Mouse (Mus musculus) hindbrain, embryonic 13.5 days (tissue): ENCODE data around the gene Cstf3. TPM values are rescaled to one million over a fixed set of nuclear protein-coding genes. Genes with fewer than 3 reads are reported as not detected.

Experiments used
- ATAC-seq: fragments of 200-750 bp; cut with Nextera tagmentation; 2 replicates; pipeline ENCODE4 v1.8.0; 2017; ENCODE audit warnings: moderate TSS enrichment; ENCODE audit not compliant: low FRiP score
- H3K27ac ChIP-seq: fragments of 300-500 bp; sonication (generic); 2 replicates; pipeline ENCODE4 v1.5.1; 2015; ENCODE audit warnings: inconsistent platforms, mild to moderate bottlenecking, moderate library complexity
- H3K27me3 ChIP-seq: fragments of 300-500 bp; sonication (generic); 2 replicates; pipeline ENCODE4 v1.6.1; 2015; ENCODE audit warnings: mild to moderate bottlenecking, inconsistent platforms
- H3K36me3 ChIP-seq: fragments of 300-500 bp; sonication (generic); 2 replicates; pipeline ENCODE4 v1.6.1; 2015; ENCODE audit warnings: mild to moderate bottlenecking, inconsistent platforms
- H3K4me1 ChIP-seq: fragments of 300-500 bp; sonication (generic); replicated peaks from 2 replicates; pipeline ENCODE4 v1.6.1; 2015; ENCODE audit warnings: inconsistent platforms
- H3K4me2 ChIP-seq: fragments of 300-500 bp; sonication (generic); 2 replicates; pipeline ENCODE4 v1.6.1; 2015; ENCODE audit warnings: inconsistent platforms, mild to moderate bottlenecking, moderate library complexity
- H3K4me3 ChIP-seq: fragments of 300-500 bp; sonication (generic); 2 replicates; pipeline ENCODE4 v1.5.1; 2015; ENCODE audit warnings: mild to moderate bottlenecking, inconsistent platforms
- H3K9ac ChIP-seq: fragments of 300-500 bp; sonication (generic); 2 replicates; pipeline ENCODE4 v1.6.1; 2015; ENCODE audit warnings: mild to moderate bottlenecking, inconsistent platforms
- H3K9me3 ChIP-seq: fragments of 300-500 bp; sonication (generic); 2 replicates; pipeline ENCODE4 v1.6.1; 2016; ENCODE audit warnings: inconsistent platforms
- WGBS: fragments of 180-500 bp; shearing (Covaris S2); methylation state at CpG from one replicate; pipeline ENCODE4 v1.1.7; 2015; 5-methylcytosine and 5-hydroxymethylcytosine counted together
- polyA plus RNA-seq: library from polyadenylated mRNA; unstranded; fragments of >200 nt; fragmentation: Nextera tagmentation; extraction: Ambion mirVana; gene quantifications from 2 replicates; pipeline ENCODE4 v1.2.1, GENCODE M21; 2015

Cstf3 gene
- polyA plus RNA-seq, 1 experiment from 2014 or later: 106 TPM

GRCm38 (mm10) chr2:104578836-104579604 is 11.3 kb upstream of the Cstf3 start:
- no peak overlapping the region for H3K4me3 ChIP-seq
- no peak for ATAC-seq
- 81% methylated on average over 5 of the region's 5 CpGs for whole genome bisulfite sequencing
- H3K27ac ChIP-seq: no peak overlapping the region
- H3K9ac ChIP-seq: no peak overlapping the region
- no peaks in the 10 kb centered on the region for H3K27me3 ChIP-seq
- H3K4me1 ChIP-seq: no peaks in the 10 kb centered on the region
- no peaks in the 10 kb centered on the region for H3K9me3 ChIP-seq
- no peaks in the 10 kb centered on the region for H3K36me3 ChIP-seq
- H3K4me2 ChIP-seq: no peak overlapping the region

GRCm38 (mm10) chr2:104579784-104580446 is 10.4 kb upstream of the Cstf3 start:
- Histone ChIP-seq H3K4me3 (no peak overlapping the region), H3K36me3 (no peaks in the 10 kb centered on the region), H3K4me1 (no peaks in the 10 kb centered on the region), H3K27me3 (no peaks in the 10 kb centered on the region), H3K27ac (no peak overlapping the region), H3K4me2 (no peak overlapping the region), H3K9ac (no peak overlapping the region), H3K9me3 (no peaks in the 10 kb centered on the region)
- 85% methylated on average over 7 of the region's 7 CpGs for WGBS
- ATAC-seq: no peak

- H3K27ac ChIP-seq: no peak overlapping the region
- WGBS: 71% methylated on average over 9 of the region's 9 CpGs
- H3K27me3 ChIP-seq: no peaks in the 10 kb centered on the region
- H3K9me3 ChIP-seq: no peaks in the 10 kb centered on the region
- ATAC-seq: no peak
- H3K9ac ChIP-seq: no peak overlapping the region
- no peaks in the 10 kb centered on the region for H3K4me1 ChIP-seq
- H3K36me3 ChIP-seq: no peaks in the 10 kb centered on the region
- no peak overlapping the region for H3K4me2 ChIP-seq
- H3K4me3 ChIP-seq: no peak overlapping the region
Measured at GRCm38 (mm10) chr2:104581281-104581879, 8.9 kb upstream of the Cstf3 start.

GRCm38 (mm10) chr2:104583032-104583431 is 7.3 kb upstream of the Cstf3 start:
- Histone ChIP-seq H3K27me3 (no peaks in the 10 kb centered on the region), H3K27ac (no peak overlapping the region), H3K9ac (no peak overlapping the region), H3K4me3 (no peak overlapping the region), H3K9me3 (no peaks in the 10 kb centered on the region), H3K4me2 (no peak overlapping the region), H3K36me3 (no peaks in the 10 kb centered on the region), H3K4me1 (no peaks in the 10 kb centered on the region)
- no peak for ATAC-seq
- WGBS: 75% methylated on average over 6 of the region's 6 CpGs

- Histone ChIP-seq H3K9me3 (no peaks in the 10 kb centered on the region), H3K36me3 (no peaks in the 10 kb centered on the region), H3K9ac (no peak overlapping the region), H3K4me1 (peaks cover 2% of the 10 kb centered on the region), H3K4me3 (no peak overlapping the region), H3K4me2 (no peak overlapping the region), H3K27me3 (no peaks in the 10 kb centered on the region), H3K27ac (no peak overlapping the region)
- 78% methylated on average over 7 of the region's 7 CpGs for WGBS
- no peak for ATAC-seq
Measured at GRCm38 (mm10) chr2:104584226-104584625, 6.1 kb upstream of the Cstf3 start.

- Histone ChIP-seq H3K4me1 (peaks cover 7% of the 10 kb centered on the region), H3K9me3 (no peaks in the 10 kb centered on the region), H3K36me3 (no peaks in the 10 kb centered on the region), H3K4me2 (no peak overlapping the region), H3K27me3 (no peaks in the 10 kb centered on the region), H3K27ac (no peak overlapping the region), H3K4me3 (no peak overlapping the region), H3K9ac (no peak overlapping the region)
- whole genome bisulfite sequencing: 58% methylated on average over 2 of the region's 2 CpGs
- ATAC-seq: no peak
Measured at GRCm38 (mm10) chr2:104585645-104586044, 4.7 kb upstream of the Cstf3 start.

GRCm38 (mm10) chr2:104588552-104588951 is 1.8 kb upstream of the Cstf3 start:
- Histone ChIP-seq H3K4me3 (no peak overlapping the region), H3K4me1 (peaks cover 22% of the 10 kb centered on the region), H3K27me3 (no peaks in the 10 kb centered on the region), H3K27ac (no peak overlapping the region), H3K36me3 (no peaks in the 10 kb centered on the region), H3K4me2 (no peak overlapping the region), H3K9me3 (no peaks in the 10 kb centered on the region), H3K9ac (no peak overlapping the region)
- WGBS: 96% methylated on average over 5 of the region's 5 CpGs
- ATAC-seq: no peak

GRCm38 (mm10) chr2:104590829-104591117 is 450 bp downstream of the Cstf3 start:
- Histone ChIP-seq H3K9ac (peak overlapping the region; percentile 96), H3K4me2 (peak overlapping the region; percentile 72), H3K36me3 (0 out of 2 replicates have a peak, but pooled peaks cover 3% of the 10 kb centered on the region), H3K9me3 (no peaks in the 10 kb centered on the region), H3K27me3 (no peaks in the 10 kb centered on the region), H3K4me1 (peaks cover 31% of the 10 kb centered on the region), H3K4me3 (peak overlapping the region; percentile 89), H3K27ac (peak overlapping the region; percentile 95)
- WGBS: under 1% methylated on average over 19 of the region's 19 CpGs
- no peak; the same call in 1 of the 2 replicates for ATAC-seq

GRCm38 (mm10) chr2:104591141-104591540 is 818 bp downstream of the Cstf3 start:
- H3K9me3 ChIP-seq: no peaks in the 10 kb centered on the region
- peak overlapping the region; percentile 96 for H3K9ac ChIP-seq
- peaks cover 31% of the 10 kb centered on the region for H3K4me1 ChIP-seq
- H3K27ac ChIP-seq: peak overlapping the region; percentile 95
- WGBS: 0% methylated on average over 6 of the region's 6 CpGs
- no peak for ATAC-seq
- H3K4me3 ChIP-seq: peak overlapping the region; percentile 89
- H3K27me3 ChIP-seq: no peaks in the 10 kb centered on the region
- 0 out of 2 replicates have a peak, but pooled peaks cover 3% of the 10 kb centered on the region for H3K36me3 ChIP-seq
- peak overlapping the region; percentile 72 for H3K4me2 ChIP-seq

- Histone ChIP-seq H3K4me2 (no peak overlapping the region), H3K9ac (no peak overlapping the region), H3K4me1 (peaks cover 30% of the 10 kb centered on the region), H3K4me3 (no peak overlapping the region), H3K27me3 (no peaks in the 10 kb centered on the region), H3K27ac (no peak overlapping the region), H3K36me3 (peaks cover 3% of the 10 kb centered on the region; the same call in 1 of the 2 replicates), H3K9me3 (no peaks in the 10 kb centered on the region)
- 41% methylated on average over 1 of the region's 1 CpGs for WGBS
- no peak for ATAC-seq
Measured at GRCm38 (mm10) chr2:104595063-104595462, 4.7 kb downstream of the Cstf3 start.

- H3K4me1 ChIP-seq: no peaks in the 10 kb centered on the region
- WGBS: 32% methylated on average over 1 of the region's 1 CpGs
- no peak overlapping the region for H3K4me2 ChIP-seq
- no peak overlapping the region for H3K4me3 ChIP-seq
- no peak overlapping the region for H3K9ac ChIP-seq
- H3K36me3 ChIP-seq: peaks cover 5% of the 10 kb centered on the region; the same call in 1 of the 2 replicates
- no peaks in the 10 kb centered on the region for H3K27me3 ChIP-seq
- no peaks in the 10 kb centered on the region for H3K9me3 ChIP-seq
- ATAC-seq: no peak
- H3K27ac ChIP-seq: no peak overlapping the region
Measured at GRCm38 (mm10) chr2:104603431-104603830, 13.1 kb downstream of the Cstf3 start.

GRCm38 (mm10) chr2:104604718-104605117 is 14.4 kb downstream of the Cstf3 start:
- Histone ChIP-seq H3K27ac (no peak overlapping the region), H3K9me3 (no peaks in the 10 kb centered on the region), H3K4me2 (no peak overlapping the region), H3K9ac (no peak overlapping the region), H3K27me3 (no peaks in the 10 kb centered on the region), H3K36me3 (peaks cover 5% of the 10 kb centered on the region; the same call in 1 of the 2 replicates), H3K4me3 (no peak overlapping the region), H3K4me1 (no peaks in the 10 kb centered on the region)
- ATAC-seq: no peak
- 81% methylated on average over 5 of the region's 5 CpGs for WGBS
